Mouse (Mus musculus) liver, embryonic 12.5 days (tissue): Measurements from ENCODE around the gene Myb. TPM values are rescaled to one million over a fixed set of nuclear protein-coding genes. Genes with fewer than 3 reads are reported as not detected.

Experiments
- ATAC-seq: fragments of 200-750 bp; cut with Nextera tagmentation; 2 replicates; pipeline ENCODE4 v1.8.0; 2017; ENCODE audit warnings: moderate number of reproducible peaks, mild to moderate bottlenecking, moderate library complexity
- H3K27ac ChIP-seq: fragments of 300-500 bp; sonication (generic); 2 replicates; pipeline ENCODE4 v1.5.1; 2016; ENCODE audit warnings: mild to moderate bottlenecking
- H3K27me3 ChIP-seq: fragments of 300-500 bp; sonication (generic); replicated peaks from 2 replicates; pipeline ENCODE4 v1.6.1; 2016; ENCODE audit warnings: mild to moderate bottlenecking, moderate library complexity
- H3K36me3 ChIP-seq: fragments of 300-500 bp; sonication (generic); 2 replicates; pipeline ENCODE4 v1.6.1; 2016; ENCODE audit warnings: mild to moderate bottlenecking, moderate library complexity
- H3K4me1 ChIP-seq: fragments of 300-500 bp; sonication (generic); 2 replicates; pipeline ENCODE4 v1.6.1; 2016
- H3K4me2 ChIP-seq: fragments of 300-500 bp; sonication (generic); 2 replicates; pipeline ENCODE4 v1.6.1; 2016; ENCODE audit warnings: mild to moderate bottlenecking, moderate library complexity
- H3K4me3 ChIP-seq: fragments of 300-500 bp; sonication (generic); 2 replicates; pipeline ENCODE4 v1.5.1; 2016; ENCODE audit warnings: mild to moderate bottlenecking, moderate library complexity
- H3K9ac ChIP-seq: fragments of 300-500 bp; sonication (generic); 2 replicates; pipeline ENCODE4 v1.6.1; 2016; ENCODE audit warnings: mild to moderate bottlenecking, moderate library complexity
- H3K9me3 ChIP-seq: fragments of 300-500 bp; sonication (generic); replicated peaks from 2 replicates; pipeline ENCODE4 v1.6.1; 2016; ENCODE audit warnings: mild to moderate bottlenecking, moderate library complexity
- WGBS: fragments of 180-500 bp; shearing (Covaris S2); methylation state at CpG from one replicate; pipeline ENCODE4 v1.1.7; 2016; ENCODE audit not compliant: insufficient replicate concordance; 5-methylcytosine and 5-hydroxymethylcytosine counted together
- polyA plus RNA-seq: library from polyadenylated mRNA; unstranded; fragments of >200 nt; fragmentation: Nextera tagmentation; extraction: Ambion mirVana; gene quantifications from 2 replicates; pipeline ENCODE4 v1.2.1, GENCODE M21; 2016

The Myb gene
- polyA plus RNA-seq, 1 experiment from 2014 or later: 24.7 TPM

GRCm38 (mm10) chr10:21090922-21091700 is 69.7 kb downstream of the Myb start:
- Histone ChIP-seq H3K9me3 (no peaks in the 10 kb centered on the region), H3K27ac (no peak overlapping the region), H3K4me1 (no peaks in the 10 kb centered on the region), H3K4me3 (no peak overlapping the region), H3K36me3 (no peaks in the 10 kb centered on the region), H3K4me2 (no peak overlapping the region), H3K27me3 (no peaks in the 10 kb centered on the region), H3K9ac (no peak overlapping the region)
- ATAC-seq: no peak
- WGBS: 75% methylated on average over 8 of the region's 8 CpGs

GRCm38 (mm10) chr10:21089541-21089940 is 71.2 kb downstream of the Myb start:
- ATAC-seq: no peak
- Histone ChIP-seq H3K9me3 (no peaks in the 10 kb centered on the region), H3K4me2 (no peak overlapping the region), H3K27me3 (no peaks in the 10 kb centered on the region), H3K9ac (no peak overlapping the region), H3K36me3 (no peaks in the 10 kb centered on the region), H3K4me3 (no peak overlapping the region), H3K4me1 (no peaks in the 10 kb centered on the region), H3K27ac (no peak overlapping the region)
- WGBS: 64% methylated on average over 3 of the region's 3 CpGs

- no peaks in the 10 kb centered on the region for H3K4me1 ChIP-seq
- H3K9me3 ChIP-seq: no peaks in the 10 kb centered on the region
- H3K36me3 ChIP-seq: no peaks in the 10 kb centered on the region
- no peak for ATAC-seq
- H3K27ac ChIP-seq: no peak overlapping the region
- H3K27me3 ChIP-seq: no peaks in the 10 kb centered on the region
- H3K9ac ChIP-seq: no peak overlapping the region
- 73% methylated on average over 3 of the region's 3 CpGs for WGBS
- H3K4me3 ChIP-seq: no peak overlapping the region
- H3K4me2 ChIP-seq: no peak overlapping the region
Measured at GRCm38 (mm10) chr10:21087614-21088232, 73.1 kb downstream of the Myb start.

GRCm38 (mm10) chr10:21085044-21085443 is 75.7 kb downstream of the Myb start:
- no peak overlapping the region for H3K4me3 ChIP-seq
- H3K27me3 ChIP-seq: no peaks in the 10 kb centered on the region
- no peaks in the 10 kb centered on the region for H3K36me3 ChIP-seq
- H3K4me1 ChIP-seq: no peaks in the 10 kb centered on the region
- no peak overlapping the region for H3K27ac ChIP-seq
- H3K9me3 ChIP-seq: no peaks in the 10 kb centered on the region
- H3K4me2 ChIP-seq: no peak overlapping the region
- WGBS: 72% methylated on average over 5 of the region's 5 CpGs
- ATAC-seq: no peak
- H3K9ac ChIP-seq: no peak overlapping the region

GRCm38 (mm10) chr10:21083391-21083918 is 77.3 kb downstream of the Myb start:
- no peak for ATAC-seq
- 63% methylated on average over 8 of the region's 8 CpGs for WGBS
- H3K9me3 ChIP-seq: no peaks in the 10 kb centered on the region

GRCm38 (mm10) chr10:21082447-21082846 is 78.3 kb downstream of the Myb start:
- no peak overlapping the region for H3K4me3 ChIP-seq
- no peaks in the 10 kb centered on the region for H3K9me3 ChIP-seq
- H3K27me3 ChIP-seq: no peaks in the 10 kb centered on the region
- H3K4me1 ChIP-seq: peaks cover 4% of the 10 kb centered on the region
- ATAC-seq: no peak
- no peak overlapping the region for H3K4me2 ChIP-seq
- no peak overlapping the region for H3K9ac ChIP-seq
- WGBS: 81% methylated on average over 8 of the region's 8 CpGs
- no peaks in the 10 kb centered on the region for H3K36me3 ChIP-seq
- H3K27ac ChIP-seq: no peak overlapping the region

More at GRCm38 (mm10) chr10:21083391-21083918, 77.3 kb downstream of the Myb start:
- Histone ChIP-seq H3K4me3 (no peak overlapping the region), H3K4me1 (no peaks in the 10 kb centered on the region), H3K36me3 (no peaks in the 10 kb centered on the region), H3K27ac (no peak overlapping the region), H3K4me2 (no peak overlapping the region), H3K27me3 (no peaks in the 10 kb centered on the region), H3K9ac (no peak overlapping the region)

- no peaks in the 10 kb centered on the region for H3K36me3 ChIP-seq
- H3K27ac ChIP-seq: peak overlapping the region; percentile 11; the same call in 1 of the 2 replicates
- H3K4me2 ChIP-seq: peak overlapping the region; percentile 10; the same call in 1 of the 2 replicates
- H3K4me1 ChIP-seq: peaks cover 10% of the 10 kb centered on the region
- no peaks in the 10 kb centered on the region for H3K9me3 ChIP-seq
- H3K9ac ChIP-seq: 0 out of 2 replicates have a peak overlapping the region, but pooled peaks have one; percentile 12
- no peak for ATAC-seq
- H3K4me3 ChIP-seq: no peak overlapping the region
- WGBS: 47% methylated on average over 14 of the region's 14 CpGs
- H3K27me3 ChIP-seq: no peaks in the 10 kb centered on the region
Measured at GRCm38 (mm10) chr10:21077151-21077719, 83.5 kb downstream of the Myb start.

- H3K36me3 ChIP-seq: no peaks in the 10 kb centered on the region
- WGBS: 62% methylated on average over 7 of the region's 7 CpGs
- H3K4me2 ChIP-seq: peak overlapping the region; percentile 10; the same call in 1 of the 2 replicates
- no peaks in the 10 kb centered on the region for H3K9me3 ChIP-seq
- peaks cover 10% of the 10 kb centered on the region for H3K4me1 ChIP-seq
- H3K27ac ChIP-seq: no peak overlapping the region
- no peaks in the 10 kb centered on the region for H3K27me3 ChIP-seq
- no peak overlapping the region for H3K9ac ChIP-seq
- ATAC-seq: no peak
- H3K4me3 ChIP-seq: no peak overlapping the region
Measured at GRCm38 (mm10) chr10:21076731-21077130, 84.1 kb downstream of the Myb start.

GRCm38 (mm10) chr10:21076137-21076536 is 84.6 kb downstream of the Myb start:
- Histone ChIP-seq H3K4me2 (no peak overlapping the region), H3K36me3 (no peaks in the 10 kb centered on the region), H3K4me3 (no peak overlapping the region), H3K4me1 (peaks cover 10% of the 10 kb centered on the region), H3K9me3 (no peaks in the 10 kb centered on the region), H3K27ac (no peak overlapping the region), H3K9ac (no peak overlapping the region), H3K27me3 (no peaks in the 10 kb centered on the region)
- ATAC-seq: no peak
- WGBS: 89% methylated on average over 1 of the region's 1 CpGs

Other genes with a start within 250 kb of the Myb start
- gene Ahi1, start 208.4 kb downstream of the Myb start, polyA plus RNA-seq: 6.1 and 6.2 TPM in 2 replicates
- 89.2 and 89.3 TPM in 2 replicates for gene Hbs1l, start 135.0 kb upstream of the Myb start, polyA plus RNA-seq
- gene Aldh8a1, start 216.3 kb upstream of the Myb start, polyA plus RNA-seq: 5.1 and 5.6 TPM in 2 replicates